Mouse (Mus musculus) neural tube, embryonic 14.5 days (tissue): ENCODE results near the gene Ggcx. TPM values are rescaled to one million over a fixed set of nuclear protein-coding genes. Genes with fewer than 3 reads are reported as not detected.
"Not testable (repeated sequence)": the region's sequence is repeated elsewhere in the genome, so short reads cannot be mapped to it uniquely, and the experiment has no call there.

ENCODE experiments used
- ATAC-seq: fragments of 200-750 bp; cut with Nextera tagmentation; 2 replicates; pipeline ENCODE4 v1.8.0; 2017; ENCODE audit warnings: low read depth, mild to moderate bottlenecking, moderate TSS enrichment, moderate library complexity
- H3K27ac ChIP-seq: fragments of 300-500 bp; sonication (generic); 2 replicates; pipeline ENCODE4 v1.5.1; 2014; ENCODE audit warnings: low read depth, mild to moderate bottlenecking, control low read depth, low read length, moderate library complexity, mixed read lengths
- H3K27me3 ChIP-seq: fragments of 300-500 bp; sonication (generic); 2 replicates; pipeline ENCODE4 v1.6.1; 2014; ENCODE audit warnings: low read length; ENCODE audit not compliant: control insufficient read depth, insufficient read depth
- H3K36me3 ChIP-seq: fragments of 300-500 bp; sonication (generic); 2 replicates; pipeline ENCODE4 v1.6.1; 2014; ENCODE audit warnings: low read length, mixed read lengths; ENCODE audit not compliant: control insufficient read depth, insufficient read depth
- H3K4me1 ChIP-seq: fragments of 300-500 bp; sonication (generic); 2 replicates; pipeline ENCODE4 v1.6.1; 2014; ENCODE audit warnings: low read length; ENCODE audit not compliant: control insufficient read depth, insufficient read depth
- H3K4me2 ChIP-seq: fragments of 300-500 bp; sonication (generic); 2 replicates; pipeline ENCODE4 v1.6.1; 2014; ENCODE audit warnings: mild to moderate bottlenecking, low read depth, low read length, control low read depth
- H3K4me3 ChIP-seq: fragments of 300-500 bp; sonication (generic); 2 replicates; pipeline ENCODE4 v1.5.1; 2014; ENCODE audit warnings: low read depth, low read length, control low read depth, mixed read lengths
- H3K9ac ChIP-seq: fragments of 300-500 bp; sonication (generic); replicated peaks from 2 replicates; pipeline ENCODE4 v1.6.1; 2014; ENCODE audit warnings: low read depth, mild to moderate bottlenecking, control low read depth, low read length, mixed read lengths
- H3K9me3 ChIP-seq: fragments of 300-500 bp; sonication (generic); 2 replicates; pipeline ENCODE4 v1.6.1; 2016; ENCODE audit warnings: low read length; ENCODE audit not compliant: control insufficient read depth
- WGBS: fragments of 180-500 bp; shearing (Covaris S2); extraction: QIAGEN DNeasy Blood & Tissue Kit; methylation state at CpG from one replicate; pipeline ENCODE4 v1.1.7; 2014; 5-methylcytosine and 5-hydroxymethylcytosine counted together
- polyA plus RNA-seq: library from polyadenylated mRNA; unstranded; fragments of >200 nt; fragmentation: Nextera tagmentation; extraction: Ambion mirVana; gene quantifications from 2 replicates; pipeline ENCODE4 v1.2.1, GENCODE M21; 2014

Gene Ggcx
- polyA plus RNA-seq, 1 experiment from 2014 or later = 11.6 TPM

GRCm38 (mm10) chr6:72478691-72479090 is 64.6 kb downstream of the Ggcx start:
- H3K4me3 ChIP-seq, H3K36me3 ChIP-seq, H3K9me3 ChIP-seq, H3K27me3 ChIP-seq, H3K4me2 ChIP-seq, ATAC-seq, H3K4me1 ChIP-seq, H3K27ac ChIP-seq, H3K9ac ChIP-seq: not testable (repeated sequence)
- WGBS = 100% methylated on average over 1 of the region's 3 CpGs

DNA sequence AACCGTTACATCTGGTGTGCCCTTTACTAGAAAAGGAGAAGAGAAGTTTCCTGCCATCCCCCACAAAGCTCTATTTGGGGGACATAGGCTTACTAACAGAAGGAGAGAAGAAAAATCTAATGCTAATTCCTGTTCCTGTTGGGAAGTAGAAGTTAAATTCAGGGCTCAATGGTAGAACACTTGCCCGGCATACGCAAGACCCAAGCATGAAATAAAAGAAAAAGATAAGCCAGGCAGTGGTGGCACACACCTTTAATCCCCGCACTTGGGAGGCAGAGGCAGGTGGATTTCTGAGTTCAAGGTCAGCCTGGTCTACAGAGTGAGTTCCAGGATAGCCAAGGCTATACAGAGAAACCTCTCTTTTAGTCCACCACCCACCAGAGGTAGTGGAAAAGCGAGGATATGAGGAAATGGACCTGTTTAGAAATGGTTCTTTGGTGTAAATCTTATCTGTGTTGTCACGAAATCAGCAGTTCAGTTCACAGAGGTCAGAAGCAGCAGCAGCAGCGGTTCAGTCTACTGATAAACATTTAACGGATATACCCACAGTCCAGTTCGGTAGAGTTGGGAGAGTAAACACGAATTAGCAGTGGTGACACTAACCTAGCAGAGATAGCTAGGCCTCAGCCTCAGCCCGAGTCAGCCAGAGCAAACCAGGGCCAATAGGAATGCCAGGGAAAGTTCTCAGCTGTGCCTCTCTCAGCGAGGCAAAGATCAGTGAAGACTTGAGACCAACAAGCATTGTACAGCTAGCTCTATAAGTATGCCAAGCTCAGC is 65.7 kb downstream of the Ggcx start:
- Histone ChIP-seq H3K4me2 (no peak overlapping the region), H3K9me3 (no peaks in the 10 kb centered on the region), H3K27me3 (no peaks in the 10 kb centered on the region), H3K4me3 (no peak overlapping the region), H3K27ac (no peak overlapping the region), H3K36me3 (no peaks in the 10 kb centered on the region), H3K9ac (no peak overlapping the region), H3K4me1 (no peaks in the 10 kb centered on the region)
- ATAC-seq = no peak
- 89% methylated on average over 12 of the region's 12 CpGs for WGBS

DNA sequence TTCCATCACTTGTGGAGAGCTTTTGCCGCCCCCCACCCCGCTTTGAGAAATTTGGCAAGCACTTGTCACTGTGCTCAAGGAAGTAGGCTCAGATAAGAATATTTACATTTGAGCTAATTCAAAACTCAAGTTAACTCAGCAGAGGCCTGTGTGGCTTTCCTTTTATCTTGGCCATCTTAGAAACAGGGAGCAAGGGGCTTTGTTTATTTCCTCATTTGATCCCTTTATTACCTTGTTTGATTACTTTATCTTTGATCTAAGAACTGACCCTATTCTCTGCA is 66.3 kb downstream of the Ggcx start:
- H3K4me2 ChIP-seq = no peak overlapping the region
- WGBS = 90% methylated on average over 2 of the region's 2 CpGs
- ATAC-seq = no peak
- no peak overlapping the region for H3K4me3 ChIP-seq
- no peak overlapping the region for H3K9ac ChIP-seq
- no peaks in the 10 kb centered on the region for H3K4me1 ChIP-seq
- H3K9me3 ChIP-seq = no peaks in the 10 kb centered on the region
- no peak overlapping the region for H3K27ac ChIP-seq
- H3K27me3 ChIP-seq = no peaks in the 10 kb centered on the region
- no peaks in the 10 kb centered on the region for H3K36me3 ChIP-seq

Other genes starting within 250 kb of the Ggcx start
- 1.1 and 2.4 TPM in 2 replicates for gene Atoh8, start 178.7 kb upstream of the Ggcx start, polyA plus RNA-seq
- gene Sftpb, start 109.7 kb upstream of the Ggcx start, polyA plus RNA-seq = not detected in 2 replicates
- 45.3 and 55.3 TPM in 2 replicates for gene Usp39, start 69.1 kb upstream of the Ggcx start, polyA plus RNA-seq
- gene 0610030E20Rik, start 67.0 kb upstream of the Ggcx start, polyA plus RNA-seq = 15.8 and 15.9 TPM in 2 replicates
- 15.4 and 28.7 TPM in 2 replicates for gene Tmem150a, start 58.9 kb upstream of the Ggcx start, polyA plus RNA-seq
- gene Rnf181, start 47.4 kb upstream of the Ggcx start, polyA plus RNA-seq = 115 and 145 TPM in 2 replicates
- 3.1 and 28.2 TPM in 2 replicates for gene Vamp5, start 33.8 kb upstream of the Ggcx start, polyA plus RNA-seq
- 7.9 and 19.8 TPM in 2 replicates for gene Vamp8, start 23.6 kb upstream of the Ggcx start, polyA plus RNA-seq
- 392 and 416 TPM in 2 replicates for gene Mat2a, start 25.2 kb downstream of the Ggcx start, polyA plus RNA-seq
- 0.22 and 1.2 TPM in 2 replicates for gene Sh2d6, start 107.4 kb downstream of the Ggcx start, polyA plus RNA-seq
- 3.4 and 9.0 TPM in 2 replicates for gene Capg, start 130.1 kb downstream of the Ggcx start, polyA plus RNA-seq
- gene Elmod3, start 184.1 kb downstream of the Ggcx start, polyA plus RNA-seq = 17.6 and 17.8 TPM in 2 replicates
- 3.9 and 5.5 TPM in 2 replicates for gene Retsat, start 184.2 kb downstream of the Ggcx start, polyA plus RNA-seq
- gene Tgoln1, start 202.7 kb downstream of the Ggcx start, polyA plus RNA-seq = 42.1 and 50.3 TPM in 2 replicates